23 mouse cellular contexts compared by ENCODE assay signal in the genomic region with DNA sequence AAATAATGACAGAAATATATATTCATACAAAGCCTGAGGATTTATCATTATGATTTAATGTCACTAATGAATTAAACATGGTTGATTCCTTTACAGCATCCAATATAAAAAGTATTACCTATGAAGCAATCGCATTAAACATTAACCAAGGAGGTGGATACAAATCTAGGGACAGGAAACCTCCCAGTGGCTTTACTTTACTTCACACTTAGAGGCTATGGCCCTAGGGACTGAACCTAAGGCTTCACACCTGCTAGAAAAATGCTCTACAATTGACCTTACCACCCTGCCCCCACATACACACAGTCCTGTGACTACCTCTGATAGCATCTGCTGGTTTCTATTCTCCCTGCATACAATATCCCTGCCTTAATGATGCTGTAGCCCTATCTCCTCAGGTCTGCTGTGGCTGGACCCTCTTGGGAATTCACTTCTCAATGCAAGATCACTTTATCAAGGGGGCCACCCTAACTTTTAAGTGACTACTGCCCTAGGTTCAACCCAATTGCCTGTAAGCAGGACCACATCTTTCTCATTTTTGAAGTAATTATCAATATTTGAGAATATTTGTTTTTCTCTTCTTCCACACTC.
A peak's percentile ranks its signal among the peaks of the same experiment; 100 is the strongest.
DNase-seq lines count a peak whose midpoint lies in the region; ATAC-seq and TF ChIP-seq lines count a peak whose summit lies in the region.
"Had no signal": no experiment of that assay in that cellular context is flagged by ENCODE, and none has a peak within 500 bp of the region (broad histone marks: within the 10 kb centered on the region; RNA-seq: fewer than 3 reads in every experiment).

No protein-coding gene starts in this region.

- WGBS in forebrain, embryonic 12.5 days, result 96% methylated on average over 1 of the region's 1 CpGs
- 100% methylated on average over 1 of the region's 1 CpGs for WGBS in forebrain, embryonic 16.5 days
- 97% methylated on average over 1 of the region's 1 CpGs for WGBS in liver, adult 2 months
- 93% methylated on average over 1 of the region's 1 CpGs for WGBS in intestine, embryonic 15.5 days
- WGBS in intestine, postnatal 0 days, result 91% methylated on average over 1 of the region's 1 CpGs

- TF ChIP-seq CTCF in liver, adult 2 months (IDR thresholded peaks at IDR 0.05; ENCODE audit: low read depth, low read length), result no peak
- TF ChIP-seq CTCF in intestine, postnatal 0 days (IDR thresholded peaks at IDR 0.05; ENCODE audit: low read depth), result no peak

- no peak overlapping the region for H3K9ac ChIP-seq in forebrain, embryonic 12.5 days
- H3K9ac ChIP-seq in forebrain, embryonic 16.5 days (replicated peaks; ENCODE audit: low read depth, low read length), result no peak overlapping the region
- no peak overlapping the region for H3K9ac ChIP-seq in liver, adult 2 months (ENCODE audit: low read depth, low read length)
- no peak overlapping the region for H3K9ac ChIP-seq in intestine, embryonic 15.5 days
- no peak overlapping the region for H3K9ac ChIP-seq in intestine, postnatal 0 days (ENCODE audit: low read depth, low read length)
- H3K9ac ChIP-seq: embryonic facial prominence, embryonic 12.5 days; forebrain, postnatal 0 days had no signal

- peak; percentile 56 for DNase-seq in liver, adult 2 months (ENCODE audit: extremely low read depth, low read depth, low spot score)
- no peak for DNase-seq in liver
- DNase-seq in ovary, postnatal 36 days (ENCODE audit: low spot score), result no peak
- DNase-seq in right cerebral cortex, postnatal 10 days (ENCODE audit: low spot score in 2 of 2), result no peak
- DNase-seq: adrenal gland, adult 8-10 months; adrenal gland, postnatal 14 days; adrenal gland, postnatal 36 days; cerebellum, adult 11-12 months; cerebellum, adult 2 months; cerebellum, adult 9-10 months; cerebellum, postnatal 14 days; cerebellum, postnatal 36 days; embryo, embryonic 11 days; forebrain, postnatal 0 days had no signal

- H3K36me3 ChIP-seq in forebrain, embryonic 12.5 days (replicated peaks), result peaks cover 21% of the 10 kb centered on the region
- H3K36me3 ChIP-seq in forebrain, embryonic 16.5 days (ENCODE audit: control insufficient read depth, insufficient read depth), result no peaks in the 10 kb centered on the region
- H3K36me3 ChIP-seq in liver, adult 2 months (ENCODE audit: control insufficient read depth, insufficient read depth, low read length), result no peaks in the 10 kb centered on the region; the same call in 1 of the 2 replicates
- peaks cover 7% of the 10 kb centered on the region for H3K36me3 ChIP-seq in intestine, embryonic 15.5 days
- peaks cover 3% of the 10 kb centered on the region; the same call in 1 of the 2 replicates for H3K36me3 ChIP-seq in intestine, postnatal 0 days (ENCODE audit: control insufficient read depth, insufficient read depth)

- H3K27me3 ChIP-seq in forebrain, embryonic 12.5 days, result no peaks in the 10 kb centered on the region
- H3K27me3 ChIP-seq in forebrain, embryonic 16.5 days (replicated peaks; ENCODE audit: control insufficient read depth, insufficient read depth, low read length), result no peaks in the 10 kb centered on the region
- no peaks in the 10 kb centered on the region for H3K27me3 ChIP-seq in liver, adult 2 months (ENCODE audit: control insufficient read depth, insufficient read depth, low read length)
- H3K27me3 ChIP-seq in intestine, embryonic 15.5 days (replicated peaks), result no peaks in the 10 kb centered on the region
- H3K27me3 ChIP-seq in intestine, postnatal 0 days (replicated peaks; ENCODE audit: control insufficient read depth, insufficient read depth, low read length), result no peaks in the 10 kb centered on the region
- H3K27me3 ChIP-seq: embryonic facial prominence, embryonic 12.5 days; Patski had no signal

- peaks cover 20% of the 10 kb centered on the region; the same call in 1 of the 2 replicates for H3K79me2 ChIP-seq in liver, adult 2 months (ENCODE audit: control insufficient read depth, insufficient read depth, low read length)

- H3K4me1 ChIP-seq in forebrain, embryonic 12.5 days, result peaks cover 11% of the 10 kb centered on the region
- no peaks in the 10 kb centered on the region for H3K4me1 ChIP-seq in forebrain, embryonic 16.5 days (replicated peaks; ENCODE audit: control insufficient read depth, insufficient read depth, low read length)
- H3K4me1 ChIP-seq in liver, adult 2 months (ENCODE audit: control insufficient read depth, insufficient read depth, low read length), result peaks cover 7% of the 10 kb centered on the region; the same call in 1 of the 2 replicates
- H3K4me1 ChIP-seq in intestine, embryonic 15.5 days (replicated peaks), result peaks cover 4% of the 10 kb centered on the region; the same call in 1 of the 2 replicates
- H3K4me1 ChIP-seq in intestine, postnatal 0 days (replicated peaks; ENCODE audit: control insufficient read depth, insufficient read depth, low read length), result no peaks in the 10 kb centered on the region

- no peak overlapping the region for H3K4me3 ChIP-seq in forebrain, embryonic 12.5 days (replicated peaks)
- H3K4me3 ChIP-seq in forebrain, embryonic 16.5 days (replicated peaks; ENCODE audit: low read length), result no peak overlapping the region
- H3K4me3 ChIP-seq in liver, adult 2 months (ENCODE audit: insufficient read depth, low read depth, low read length), result no peak overlapping the region
- no peak overlapping the region for H3K4me3 ChIP-seq in intestine, embryonic 15.5 days (replicated peaks)
- no peak overlapping the region for H3K4me3 ChIP-seq in intestine, postnatal 0 days (ENCODE audit: low read depth, low read length)
- H3K4me3 ChIP-seq: embryonic facial prominence, embryonic 10.5 days; embryonic facial prominence, embryonic 12.5 days had no signal

- no peak overlapping the region for H3K27ac ChIP-seq in forebrain, embryonic 12.5 days
- H3K27ac ChIP-seq in forebrain, embryonic 16.5 days (ENCODE audit: low read length), result no peak overlapping the region
- H3K27ac ChIP-seq in liver, adult 2 months (replicated peaks; ENCODE audit: insufficient read depth, low read depth, low read length), result no peak overlapping the region
- no peak overlapping the region for H3K27ac ChIP-seq in intestine, embryonic 15.5 days
- no peak overlapping the region for H3K27ac ChIP-seq in intestine, postnatal 0 days (ENCODE audit: low read depth, low read length)
- H3K27ac ChIP-seq: embryonic facial prominence, embryonic 10.5 days; embryonic facial prominence, embryonic 12.5 days had no signal

- H3K9me3 ChIP-seq in forebrain, embryonic 12.5 days, result 0 out of 2 replicates have a peak, but pooled peaks cover 4% of the 10 kb centered on the region
- H3K9me3 ChIP-seq in forebrain, embryonic 16.5 days (ENCODE audit: control insufficient read depth, low read length), result no peaks in the 10 kb centered on the region
- H3K9me3 ChIP-seq in intestine, embryonic 15.5 days, result no peaks in the 10 kb centered on the region
- no peaks in the 10 kb centered on the region for H3K9me3 ChIP-seq in intestine, postnatal 0 days (ENCODE audit: control insufficient read depth)
- H3K9me3 ChIP-seq: embryonic facial prominence, embryonic 12.5 days had no signal

- TF ChIP-seq POLR2A in liver, adult 2 months (IDR thresholded peaks at IDR 0.05; ENCODE audit: extremely low read depth, insufficient read depth, low read length), result no peak

- no peak overlapping the region for H3K4me2 ChIP-seq in forebrain, embryonic 12.5 days
- no peak overlapping the region for H3K4me2 ChIP-seq in forebrain, embryonic 16.5 days (ENCODE audit: low read length)
- H3K4me2 ChIP-seq in intestine, embryonic 15.5 days (replicated peaks), result no peak overlapping the region
- no peak overlapping the region for H3K4me2 ChIP-seq in intestine, postnatal 0 days (replicated peaks; ENCODE audit: low read depth)
- H3K4me2 ChIP-seq: embryonic facial prominence, embryonic 12.5 days had no signal

- 0 out of 2 replicates have a peak, but pooled peaks have one; percentile 6 for ATAC-seq in forebrain, embryonic 12.5 days (ENCODE audit: low FRiP score)
- ATAC-seq in forebrain, embryonic 16.5 days, result no peak
- ATAC-seq in intestine, embryonic 15.5 days, result 0 out of 2 replicates have a peak, but pooled peaks have one; percentile 7
- peak; percentile 57; the same call in 1 of the 2 replicates for ATAC-seq in intestine, postnatal 0 days
- ATAC-seq: activated CD4-positive, CD25-positive, alpha-beta regulatory T cell, adult 4 months; forebrain, embryonic 14.5 days; forebrain, postnatal 0 days; Patski had no signal
